Mouse (Mus musculus) C2C12 (cell line): ENCODE measurements around the gene Brinp1. TPM values are rescaled to one million over a fixed set of nuclear protein-coding genes. Genes with fewer than 3 reads are reported as not detected.

ENCODE experiments used
- H3K27me3 ChIP-seq: one replicate; pipeline ENCODE4 v1.6.1; 2011; ENCODE audit not compliant: control insufficient read depth, insufficient read depth, insufficient read length
- H3K36me3 ChIP-seq: one replicate; pipeline ENCODE4 v1.6.1; 2011; ENCODE audit not compliant: control insufficient read depth, insufficient read depth
- H3K4me3 ChIP-seq: one replicate; pipeline ENCODE4 v1.5.1; 2011; ENCODE audit warnings: mild to moderate bottlenecking, control low read depth; ENCODE audit not compliant: poor library complexity, insufficient read depth, severe bottlenecking
- H3K79me2 ChIP-seq: one replicate; pipeline ENCODE4 v1.6.1; 2011; ENCODE audit not compliant: control insufficient read depth, insufficient read depth
- H3K79me3 ChIP-seq: one replicate; pipeline ENCODE4 v1.6.1; 2011; ENCODE audit warnings: low read depth, control low read depth
- H3ac ChIP-seq: one replicate; pipeline ENCODE3; 2011; ENCODE audit warnings: low read depth; ENCODE audit not compliant: control insufficient read depth, insufficient read length
- CEBPB ChIP-seq: IDR thresholded peaks from one replicate; pipeline ENCODE4 v1.6.1; 2011; ENCODE audit warnings: low read depth, mild to moderate bottlenecking, control low read depth, moderate library complexity
- CTCF ChIP-seq: IDR thresholded peaks from one replicate; pipeline ENCODE4 v1.5.1; 2011; ENCODE audit not compliant: control insufficient read depth, insufficient read depth, insufficient read length
- FOSL1 ChIP-seq: IDR thresholded peaks from one replicate; pipeline ENCODE4 v1.8.0; 2011; ENCODE audit warnings: mild to moderate bottlenecking, low read length; ENCODE audit not compliant: poor library complexity, insufficient read depth, severe bottlenecking
- MAX ChIP-seq: IDR thresholded peaks from one replicate; pipeline ENCODE4 v1.6.1; 2011; ENCODE audit warnings: mild to moderate bottlenecking, control low read depth
- MYOD1 ChIP-seq: IDR thresholded peaks from one replicate; pipeline ENCODE4 v1.6.1; 2011; ENCODE audit warnings: low read depth; ENCODE audit not compliant: control insufficient read depth, insufficient read length
- MYOG ChIP-seq: IDR thresholded peaks from one replicate; pipeline ENCODE4 v1.6.1; 2011; ENCODE audit not compliant: control insufficient read depth, insufficient read length; ENCODE audit errors: extremely low read depth
- USF1 ChIP-seq: IDR thresholded peaks from one replicate; pipeline ENCODE4 v1.6.1; 2011; ENCODE audit warnings: low read depth, mild to moderate bottlenecking, control low read depth, moderate library complexity
- polyA plus RNA-seq: library from polyadenylated mRNA; unstranded; fragments of >200 nt; fragmentation: generic; extraction: Trizol; gene quantifications from one replicate; pipeline ENCODE4 v1.2.1, GENCODE M21; 2012; ENCODE audit warnings: missing spikeins

The Brinp1 gene
- polyA plus RNA-seq, 1 experiment, result 0.01 TPM

GRCm38 (mm10) chr4:68910942-68911341 lies 43.3 kb downstream of the Brinp1 start:
- no peak for TF ChIP-seq USF1
- TF ChIP-seq CTCF, result no peak
- no peak for TF ChIP-seq MYOG
- no peak for TF ChIP-seq CEBPB
- no peak for TF ChIP-seq MYOD1
- H3K27me3 ChIP-seq, result no peaks in the 10 kb centered on the region
- no peaks in the 10 kb centered on the region for H3K79me2 ChIP-seq
- H3ac ChIP-seq, result no peak overlapping the region
- no peaks in the 10 kb centered on the region for H3K36me3 ChIP-seq
- no peaks in the 10 kb centered on the region for H3K79me3 ChIP-seq
- H3K4me3 ChIP-seq, result no peak overlapping the region

DNA sequence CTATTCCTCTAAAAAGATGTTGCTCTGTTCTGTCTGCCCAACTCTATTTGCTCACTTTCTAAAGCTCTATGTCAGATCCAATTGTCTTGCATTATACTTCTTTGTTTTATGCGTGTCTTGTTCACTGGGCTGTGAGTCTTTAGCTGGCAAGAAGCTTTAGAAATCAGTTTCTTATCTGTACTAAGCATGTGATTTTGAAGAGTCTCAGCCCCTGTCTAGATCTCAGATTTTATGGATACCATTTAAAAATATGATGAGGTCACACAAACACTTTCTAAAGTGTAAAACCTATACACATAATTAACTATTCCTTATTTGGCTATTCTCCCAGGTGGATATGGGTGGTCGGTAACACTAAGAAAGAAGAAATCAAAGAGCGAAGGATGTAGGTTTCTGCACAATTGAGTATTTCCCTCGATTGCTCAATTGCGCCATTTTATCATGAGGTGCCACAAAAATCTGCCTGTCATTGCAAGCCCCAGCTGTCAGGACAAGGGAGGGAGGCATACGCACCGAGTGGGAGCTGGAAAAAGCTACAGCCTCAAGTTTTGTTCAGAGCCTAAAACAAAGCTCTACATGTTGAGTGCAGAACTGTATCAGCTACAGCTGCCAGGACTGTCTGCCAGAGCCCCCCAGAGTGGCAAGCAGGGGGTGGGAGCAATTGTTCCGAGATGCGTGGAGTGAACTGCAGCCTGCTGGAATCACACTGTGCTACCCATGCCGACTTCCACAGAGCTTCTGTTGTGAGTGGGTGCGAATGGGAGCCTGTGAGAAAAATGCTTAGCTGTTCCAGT lies 47.6 kb downstream of the Brinp1 start:
- TF ChIP-seq CEBPB, result no peak
- no peak for TF ChIP-seq USF1
- TF ChIP-seq MYOG, result no peak
- TF ChIP-seq FOSL1, result no peak
- TF ChIP-seq CTCF, result no peak
- no peak for TF ChIP-seq MYOD1
- no peak for TF ChIP-seq MAX
- H3K4me3 ChIP-seq, result no peak overlapping the region
- no peaks in the 10 kb centered on the region for H3K79me3 ChIP-seq
- H3K27me3 ChIP-seq, result no peaks in the 10 kb centered on the region
- H3ac ChIP-seq, result no peak overlapping the region
- no peaks in the 10 kb centered on the region for H3K36me3 ChIP-seq
- H3K79me2 ChIP-seq, result no peaks in the 10 kb centered on the region

GRCm38 (mm10) chr4:68890526-68890925 lies 63.7 kb downstream of the Brinp1 start:
- TF ChIP-seq FOSL1 (no peak), MYOD1 (no peak), MAX (no peak), MYOG (no peak), CEBPB (no peak), CTCF (no peak)
- Histone ChIP-seq H3K79me2 (no peaks in the 10 kb centered on the region), H3K27me3 (no peaks in the 10 kb centered on the region), H3K36me3 (no peaks in the 10 kb centered on the region), H3K4me3 (no peak overlapping the region), H3K79me3 (no peaks in the 10 kb centered on the region), H3ac (no peak overlapping the region)

- Histone ChIP-seq H3K4me3 (no peak overlapping the region), H3K79me2 (no peaks in the 10 kb centered on the region), H3K79me3 (no peaks in the 10 kb centered on the region), H3K36me3 (no peaks in the 10 kb centered on the region), H3K27me3 (no peaks in the 10 kb centered on the region), H3ac (no peak overlapping the region)
- TF ChIP-seq FOSL1 (no peak), CTCF (no peak), CEBPB (no peak), MYOD1 (no peak), USF1 (no peak), MYOG (no peak), MAX (no peak)
Observed at GRCm38 (mm10) chr4:68886276-68886675, 67.9 kb downstream of the Brinp1 start.

- H3K27me3 ChIP-seq, result no peaks in the 10 kb centered on the region
- no peaks in the 10 kb centered on the region for H3K36me3 ChIP-seq
- no peak for TF ChIP-seq FOSL1
- no peak for TF ChIP-seq MYOG
- TF ChIP-seq USF1, result no peak
- TF ChIP-seq CTCF, result no peak
- no peak for TF ChIP-seq CEBPB
- TF ChIP-seq MYOD1, result no peak
- TF ChIP-seq MAX, result no peak
- H3K79me2 ChIP-seq, result no peaks in the 10 kb centered on the region
- H3ac ChIP-seq, result no peak overlapping the region
- H3K79me3 ChIP-seq, result no peaks in the 10 kb centered on the region
- no peak overlapping the region for H3K4me3 ChIP-seq
Observed at GRCm38 (mm10) chr4:68872028-68872427, 82.2 kb downstream of the Brinp1 start.
